Mouse (Mus musculus) kidney, embryonic 16.5 days (tissue): ENCODE measurements around the gene Mapk8ip2. TPM values are rescaled to one million over a fixed set of nuclear protein-coding genes. Genes with fewer than 3 reads are reported as not detected.

Source experiments
- ATAC-seq: fragments of 200-750 bp; cut with Nextera tagmentation; 2 replicates; pipeline ENCODE4 v1.8.0; 2017; ENCODE audit warnings: moderate TSS enrichment; ENCODE audit not compliant: low FRiP score, low TSS enrichment
- H3K27ac ChIP-seq: fragments of 300-500 bp; sonication (generic); 2 replicates; pipeline ENCODE4 v1.5.1; 2014; ENCODE audit warnings: low read length
- H3K27me3 ChIP-seq: fragments of 300-500 bp; sonication (generic); 2 replicates; pipeline ENCODE4 v1.6.1; 2014; ENCODE audit warnings: low read length, control low read depth, mixed read lengths; ENCODE audit not compliant: insufficient read depth
- H3K36me3 ChIP-seq: fragments of 300-500 bp; sonication (generic); 2 replicates; pipeline ENCODE4 v1.6.1; 2014; ENCODE audit warnings: low read length, control low read depth, mixed read lengths; ENCODE audit not compliant: insufficient read depth
- H3K4me1 ChIP-seq: fragments of 300-500 bp; sonication (generic); 2 replicates; pipeline ENCODE4 v1.6.1; 2014; ENCODE audit warnings: low read length, control low read depth, mixed read lengths; ENCODE audit not compliant: insufficient read depth
- H3K4me2 ChIP-seq: fragments of 300-500 bp; sonication (generic); replicated peaks from 2 replicates; pipeline ENCODE4 v1.6.1; 2014; ENCODE audit warnings: low read depth, low read length
- H3K4me3 ChIP-seq: fragments of 300-500 bp; sonication (generic); 2 replicates; pipeline ENCODE4 v1.5.1; 2014; ENCODE audit warnings: mild to moderate bottlenecking, low read length
- H3K9ac ChIP-seq: fragments of 300-500 bp; sonication (generic); replicated peaks from 2 replicates; pipeline ENCODE4 v1.6.1; 2014; ENCODE audit warnings: low read length
- H3K9me3 ChIP-seq: fragments of 300-500 bp; sonication (generic); 2 replicates; pipeline ENCODE4 v1.6.1; 2016; ENCODE audit warnings: low read length, control low read depth
- WGBS: fragments of 180-500 bp; shearing (Covaris S2); extraction: QIAGEN DNeasy Blood & Tissue Kit; methylation state at CpG from one replicate; pipeline ENCODE4 v1.1.7; 2014; 5-methylcytosine and 5-hydroxymethylcytosine counted together
- polyA plus RNA-seq: library from polyadenylated mRNA; unstranded; fragments of >200 nt; fragmentation: Nextera tagmentation; extraction: Ambion mirVana; gene quantifications from 2 replicates; pipeline ENCODE4 v1.2.1, GENCODE M21; 2015

The Mapk8ip2 gene
- polyA plus RNA-seq: 0.92 and 1.1 TPM in 2 replicates

GRCm38 (mm10) chr15:89453865-89454478, at the start of gene Mapk8ip2:
Mapk8ip2 (plus strand) TSS chr15:89453913.
- under 1% methylated on average over 51 of the region's 53 CpGs for WGBS
- peak within 1 kb of the TSS; percentile 89 for H3K4me2 ChIP-seq
- peak within 1 kb of the TSS; percentile 16; the same call in 1 of the 2 replicates for H3K9ac ChIP-seq
- H3K27me3 ChIP-seq: peaks cover 20% of the 10 kb centered on the region
- no peak within 1 kb of the TSS for H3K27ac ChIP-seq
- H3K9me3 ChIP-seq: no peaks in the 10 kb centered on the region
- no peaks in the 10 kb centered on the region for H3K36me3 ChIP-seq
- H3K4me1 ChIP-seq: peaks cover 13% of the 10 kb centered on the region
- ATAC-seq: peak; percentile 65
- peak within 1 kb of the TSS; percentile 52 for H3K4me3 ChIP-seq

GRCm38 (mm10) chr15:89404831-89405623, 48.7 kb upstream of the Mapk8ip2 start:
- H3K9ac ChIP-seq: no peak overlapping the region
- no peaks in the 10 kb centered on the region for H3K4me1 ChIP-seq
- no peaks in the 10 kb centered on the region for H3K36me3 ChIP-seq
- H3K27ac ChIP-seq: no peak overlapping the region
- 76% methylated on average over 10 of the region's 10 CpGs for WGBS
- no peak for ATAC-seq
- peaks cover 14% of the 10 kb centered on the region for H3K9me3 ChIP-seq
- H3K27me3 ChIP-seq: no peaks in the 10 kb centered on the region
- no peak overlapping the region for H3K4me2 ChIP-seq
- no peak overlapping the region for H3K4me3 ChIP-seq

- ATAC-seq: no peak
- Histone ChIP-seq H3K27ac (no peak overlapping the region), H3K36me3 (no peaks in the 10 kb centered on the region), H3K4me3 (no peak overlapping the region), H3K4me2 (no peak overlapping the region), H3K9ac (no peak overlapping the region), H3K27me3 (no peaks in the 10 kb centered on the region), H3K9me3 (peaks cover 16% of the 10 kb centered on the region), H3K4me1 (no peaks in the 10 kb centered on the region)
These were observed 47.0 kb upstream of the Mapk8ip2 start for GRCm38 (mm10) chr15:89406691-89407090.

GRCm38 (mm10) chr15:89410118-89410517, 43.6 kb upstream of the Mapk8ip2 start, which contains the start of gene Syce3:
Syce3 (minus strand) TSS chr15:89410503.
- H3K4me3 ChIP-seq: no peak within 1 kb of the TSS
- peaks cover 16% of the 10 kb centered on the region for H3K9me3 ChIP-seq
- H3K4me2 ChIP-seq: no peak within 1 kb of the TSS
- H3K36me3 ChIP-seq: no peaks in the 10 kb centered on the region
- H3K4me1 ChIP-seq: no peaks in the 10 kb centered on the region
- H3K27me3 ChIP-seq: no peaks in the 10 kb centered on the region
- no peak for ATAC-seq
- no peak within 1 kb of the TSS for H3K27ac ChIP-seq
- no peak within 1 kb of the TSS for H3K9ac ChIP-seq
- WGBS: 88% methylated on average over 18 of the region's 24 CpGs

GRCm38 (mm10) chr15:89415282-89415681, 38.4 kb upstream of the Mapk8ip2 start:
- no peak for ATAC-seq
- Histone ChIP-seq H3K27me3 (no peaks in the 10 kb centered on the region), H3K4me2 (no peak overlapping the region), H3K9me3 (no peaks in the 10 kb centered on the region), H3K4me1 (no peaks in the 10 kb centered on the region), H3K27ac (no peak overlapping the region), H3K36me3 (peaks cover 20% of the 10 kb centered on the region), H3K9ac (no peak overlapping the region), H3K4me3 (no peak overlapping the region)
- WGBS: 86% methylated on average over 8 of the region's 8 CpGs

- Histone ChIP-seq H3K9me3 (no peaks in the 10 kb centered on the region), H3K4me3 (no peak overlapping the region), H3K27me3 (no peaks in the 10 kb centered on the region), H3K27ac (no peak overlapping the region), H3K4me2 (no peak overlapping the region), H3K36me3 (peaks cover 34% of the 10 kb centered on the region), H3K9ac (no peak overlapping the region), H3K4me1 (0 out of 2 replicates have a peak, but pooled peaks cover 9% of the 10 kb centered on the region)
- ATAC-seq: no peak
- WGBS: 81% methylated on average over 9 of the region's 9 CpGs
These were observed 31.8 kb upstream of the Mapk8ip2 start for GRCm38 (mm10) chr15:89421938-89422337.

GRCm38 (mm10) chr15:89424621-89425020, 29.1 kb upstream of the Mapk8ip2 start:
- no peak overlapping the region for H3K4me2 ChIP-seq
- no peaks in the 10 kb centered on the region for H3K27me3 ChIP-seq
- no peak overlapping the region for H3K27ac ChIP-seq
- H3K9me3 ChIP-seq: no peaks in the 10 kb centered on the region
- ATAC-seq: no peak
- 85% methylated on average over 8 of the region's 8 CpGs for WGBS
- H3K4me1 ChIP-seq: peaks cover 12% of the 10 kb centered on the region
- H3K36me3 ChIP-seq: peaks cover 23% of the 10 kb centered on the region
- H3K9ac ChIP-seq: no peak overlapping the region
- H3K4me3 ChIP-seq: no peak overlapping the region

- Histone ChIP-seq H3K4me1 (peaks cover 17% of the 10 kb centered on the region), H3K27ac (no peak within 1 kb of the TSS), H3K4me2 (peak within 1 kb of the TSS; percentile 42), H3K9ac (no peak within 1 kb of the TSS), H3K36me3 (peaks cover 14% of the 10 kb centered on the region), H3K27me3 (no peaks in the 10 kb centered on the region), H3K9me3 (no peaks in the 10 kb centered on the region), H3K4me3 (no peak within 1 kb of the TSS)
- no peak for ATAC-seq
- 23% methylated on average over 6 of the region's 6 CpGs for WGBS
These were observed 28.0 kb upstream of the Mapk8ip2 start, which contains the start of gene Cpt1b for GRCm38 (mm10) chr15:89425711-89426121. Cpt1b (minus strand) TSS chr15:89425863.

- ATAC-seq: no peak
- Histone ChIP-seq H3K4me3 (no peak overlapping the region), H3K27me3 (no peaks in the 10 kb centered on the region), H3K36me3 (peaks cover 14% of the 10 kb centered on the region), H3K9ac (no peak overlapping the region), H3K9me3 (no peaks in the 10 kb centered on the region), H3K4me1 (peaks cover 17% of the 10 kb centered on the region), H3K27ac (no peak overlapping the region), H3K4me2 (no peak overlapping the region)
- 95% methylated on average over 10 of the region's 10 CpGs for WGBS
These were observed 27.0 kb upstream of the Mapk8ip2 start for GRCm38 (mm10) chr15:89426716-89427115.
